Mouse (Mus musculus) left cerebral cortex, postnatal 14 days (tissue): Measurements from ENCODE around the gene Vav3. TPM values are rescaled to one million over a fixed set of nuclear protein-coding genes. Genes with fewer than 3 reads are reported as not detected.

ENCODE experiments used
- DNase-seq, 2 experiments: peaks; one replicate each; pipeline ENCODE4 v3.0.0; 2021 to 2022; ENCODE audit warnings: low spot score in 2 of 2, mixed read lengths in 1 of 2
- intact Hi-C: fragments of 180-260 bp; cut with DNase I; formaldehyde crosslinking; loops from one replicate; pipeline ENCODE4 v1.15.1; 2025
- total RNA-seq, 2 experiments: library from RNA; stranded (reverse); gene quantifications; 2 replicates each; pipeline ENCODE4 v1.2.3; 2021

Gene Vav3
- total RNA-seq, 2 experiments from 2014 or later = 2.4 to 3.4 TPM

GRCm38 (mm10) chr3:109341071-109341480, 623 bp downstream of the Vav3 start:
- no peak for DNase-seq
- intact Hi-C loops = loop anchor here (5.0 kb wide), 1 partner anchor 169 kb away; no protein-coding TSS in a partner anchor

GRCm38 (mm10) chr3:109341631-109342030, 1.2 kb downstream of the Vav3 start:
- no peak for DNase-seq
- intact Hi-C loops = loop anchor here (5.0 kb wide), 1 partner anchor 169 kb away; no protein-coding TSS in a partner anchor

- intact Hi-C loops = no loop called here
- no peak for DNase-seq
Observed at GRCm38 (mm10) chr3:109351956-109352684, 11.7 kb downstream of the Vav3 start.

GRCm38 (mm10) chr3:109352690-109353089, 12.2 kb downstream of the Vav3 start:
- intact Hi-C loops = no loop called here
- no peak for DNase-seq

- intact Hi-C loops = no loop called here
Observed at GRCm38 (mm10) chr3:109353814-109354213, 13.4 kb downstream of the Vav3 start.

GRCm38 (mm10) chr3:109355158-109355557, 14.7 kb downstream of the Vav3 start:
- no peak for DNase-seq
- intact Hi-C loops = no loop called here

More at GRCm38 (mm10) chr3:109353814-109354213, 13.4 kb downstream of the Vav3 start:
- DNase-seq = no peak

- DNase-seq = no peak
- intact Hi-C loops = no loop called here
Observed at GRCm38 (mm10) chr3:109360746-109361145, 20.3 kb downstream of the Vav3 start.

GRCm38 (mm10) chr3:109361882-109362281, 21.4 kb downstream of the Vav3 start:
- intact Hi-C loops = no loop called here
- DNase-seq = no peak

GRCm38 (mm10) chr3:109362310-109362709, 21.9 kb downstream of the Vav3 start:
- intact Hi-C loops = no loop called here
- DNase-seq = no peak

GRCm38 (mm10) chr3:109363522-109363921, 23.1 kb downstream of the Vav3 start:
- intact Hi-C loops = no loop called here
- DNase-seq = no peak

GRCm38 (mm10) chr3:109365875-109366274, 25.4 kb downstream of the Vav3 start:
- DNase-seq = no peak
- intact Hi-C loops = no loop called here

GRCm38 (mm10) chr3:109366411-109366851, 26.0 kb downstream of the Vav3 start:
- peak in 1 of 2 experiments; percentile 21 for DNase-seq
- intact Hi-C loops = no loop called here

- intact Hi-C loops = no loop called here
- DNase-seq = peak; percentile 18 to 44
Observed at GRCm38 (mm10) chr3:109368383-109369289, 28.2 kb downstream of the Vav3 start.

- intact Hi-C loops = no loop called here
- DNase-seq = no peak
Observed at GRCm38 (mm10) chr3:109371576-109371975, 31.1 kb downstream of the Vav3 start.

GRCm38 (mm10) chr3:109372678-109373077, 32.2 kb downstream of the Vav3 start:
- intact Hi-C loops = no loop called here

GRCm38 (mm10) chr3:109378278-109378677, 37.8 kb downstream of the Vav3 start:
- intact Hi-C loops = no loop called here
- DNase-seq = no peak

More at GRCm38 (mm10) chr3:109372678-109373077, 32.2 kb downstream of the Vav3 start:
- no peak for DNase-seq

- DNase-seq = no peak
- intact Hi-C loops = no loop called here
Observed at GRCm38 (mm10) chr3:109378684-109379083, 38.2 kb downstream of the Vav3 start.

- intact Hi-C loops = no loop called here
- no peak for DNase-seq
Observed at GRCm38 (mm10) chr3:109388730-109389129, 48.3 kb downstream of the Vav3 start.

GRCm38 (mm10) chr3:109401527-109401926, 61.1 kb downstream of the Vav3 start:
- intact Hi-C loops = no loop called here
- no peak for DNase-seq

- DNase-seq = no peak
- intact Hi-C loops = no loop called here
Observed at GRCm38 (mm10) chr3:109411294-109411693, 70.8 kb downstream of the Vav3 start.
